Mouse (Mus musculus) spleen, adult 2 months (tissue): ENCODE measurements at regions not wholly inside any gene's neighbourhood (a gene's known extent, or its start where the extent isn't known, plus 50 kb on each side); places are given as distances from the start of the nearest gene placed in this dataset.

Source experiments
- DNase-seq, 2 experiments: peaks; one replicate each; pipeline versions ENCODE4 v3.0.0 to v3.0.0-alpha.2; 2012 to 2021; ENCODE audit warnings: low spot score in 2 of 2, low read depth in 1 of 2
- H3K27ac ChIP-seq: fragments of 200-500 bp; 2 replicates; pipeline ENCODE4 v1.5.1; 2012; ENCODE audit warnings: low read length, inconsistent platforms; ENCODE audit not compliant: insufficient read depth
- H3K27me3 ChIP-seq: fragments of 200-500 bp; 2 replicates; pipeline ENCODE4 v1.6.1; 2012; ENCODE audit warnings: mild to moderate bottlenecking, moderate library complexity, low read length, inconsistent platforms; ENCODE audit not compliant: control insufficient read depth, insufficient read depth
- H3K36me3 ChIP-seq: fragments of 200-500 bp; 2 replicates; pipeline ENCODE4 v1.6.1; 2012; ENCODE audit warnings: mild to moderate bottlenecking, low read length, inconsistent platforms; ENCODE audit not compliant: control insufficient read depth, insufficient read depth
- H3K4me1 ChIP-seq: fragments of 200-500 bp; 2 replicates; pipeline ENCODE4 v1.6.1; 2011; ENCODE audit warnings: inconsistent platforms; ENCODE audit not compliant: control insufficient read depth, insufficient read depth, insufficient read length
- H3K4me3 ChIP-seq: fragments of 200-500 bp; 2 replicates; pipeline ENCODE4 v1.5.1; 2011; ENCODE audit warnings: mild to moderate bottlenecking, inconsistent platforms; ENCODE audit not compliant: insufficient read depth, insufficient read length; ENCODE audit errors: extremely low read depth
- CTCF ChIP-seq: fragments of 200-500 bp; IDR thresholded peaks from 2 replicates; pipeline ENCODE4 v1.5.1; 2011; ENCODE audit warnings: mild to moderate bottlenecking, inconsistent platforms; ENCODE audit not compliant: insufficient read depth, insufficient read length, insufficient replicate concordance; ENCODE audit errors: extremely low read depth
- POLR2A ChIP-seq: fragments of 200-500 bp; IDR thresholded peaks from 2 replicates; pipeline ENCODE4 v1.6.1; 2011; ENCODE audit warnings: low read depth, low read length, inconsistent platforms
- WGBS: fragments of 180-500 bp; shearing (Covaris S2); methylation state at CpG from one replicate; pipeline ENCODE4 v1.1.7; 2018; 5-methylcytosine and 5-hydroxymethylcytosine counted together

- 87% methylated on average over 3 of the region's 3 CpGs for WGBS
- no peak for DNase-seq
- TF ChIP-seq CTCF (no peak), POLR2A (no peak)
- H3K4me1 ChIP-seq: no peaks in the 10 kb centered on the region
- no peaks in the 10 kb centered on the region for H3K36me3 ChIP-seq
- no peak overlapping the region for H3K27ac ChIP-seq
- H3K4me3 ChIP-seq: no peak overlapping the region
- H3K27me3 ChIP-seq: no peaks in the 10 kb centered on the region
These were observed 541.5 kb downstream of the Adgrl2 start for GRCm38 (mm10) chr3:148448888-148449287.

- H3K4me1 ChIP-seq: no peaks in the 10 kb centered on the region
- 91% methylated on average over 1 of the region's 1 CpGs for WGBS
- H3K27me3 ChIP-seq: no peaks in the 10 kb centered on the region
- no peak for TF ChIP-seq POLR2A
- TF ChIP-seq CTCF: no peak
- no peak overlapping the region for H3K27ac ChIP-seq
- no peaks in the 10 kb centered on the region for H3K36me3 ChIP-seq
- no peak for DNase-seq
- no peak overlapping the region for H3K4me3 ChIP-seq
These were observed 541.9 kb downstream of the Adgrl2 start for GRCm38 (mm10) chr3:148448465-148448864.

GRCm38 (mm10) chr3:148446845-148447244 is 543.5 kb downstream of the Adgrl2 start:
- 80% methylated on average over 1 of the region's 1 CpGs for whole genome bisulfite sequencing
- TF ChIP-seq POLR2A (no peak), CTCF (no peak)

GRCm38 (mm10) chr3:148443012-148443411 is 547.3 kb downstream of the Adgrl2 start:
- Histone ChIP-seq H3K4me1 (no peaks in the 10 kb centered on the region), H3K36me3 (no peaks in the 10 kb centered on the region), H3K27me3 (no peaks in the 10 kb centered on the region), H3K27ac (no peak overlapping the region), H3K4me3 (no peak overlapping the region)
- WGBS: 75% methylated on average over 3 of the region's 3 CpGs
- DNase-seq: no peak
- TF ChIP-seq POLR2A (no peak), CTCF (no peak)

More at GRCm38 (mm10) chr3:148446845-148447244, 543.5 kb downstream of the Adgrl2 start:
- Histone ChIP-seq H3K4me1 (no peaks in the 10 kb centered on the region), H3K27me3 (no peaks in the 10 kb centered on the region), H3K4me3 (no peak overlapping the region), H3K36me3 (no peaks in the 10 kb centered on the region), H3K27ac (no peak overlapping the region)
- no peak for DNase-seq

- WGBS: 84% methylated on average over 4 of the region's 4 CpGs
- TF ChIP-seq POLR2A: no peak
- no peak for TF ChIP-seq CTCF
These were observed 556.3 kb downstream of the Adgrl2 start for GRCm38 (mm10) chr3:148434033-148434432.

GRCm38 (mm10) chr3:148429012-148429865 is 561.1 kb downstream of the Adgrl2 start:
- no peaks in the 10 kb centered on the region for H3K4me1 ChIP-seq
- DNase-seq: no peak
- no peak for TF ChIP-seq CTCF
- no peak for TF ChIP-seq POLR2A
- no peaks in the 10 kb centered on the region for H3K27me3 ChIP-seq
- H3K36me3 ChIP-seq: no peaks in the 10 kb centered on the region
- no peak overlapping the region for H3K27ac ChIP-seq
- H3K4me3 ChIP-seq: no peak overlapping the region
- WGBS: 86% methylated on average over 10 of the region's 10 CpGs

More at GRCm38 (mm10) chr3:148434033-148434432, 556.3 kb downstream of the Adgrl2 start:
- no peak for DNase-seq
- Histone ChIP-seq H3K4me1 (no peaks in the 10 kb centered on the region), H3K27me3 (no peaks in the 10 kb centered on the region), H3K27ac (no peak overlapping the region), H3K36me3 (no peaks in the 10 kb centered on the region), H3K4me3 (no peak overlapping the region)

- TF ChIP-seq POLR2A: no peak
- TF ChIP-seq CTCF: no peak
- no peak for DNase-seq
- no peak overlapping the region for H3K4me3 ChIP-seq
These were observed 566.3 kb downstream of the Adgrl2 start for GRCm38 (mm10) chr3:148424089-148424488.

More at GRCm38 (mm10) chr3:148424089-148424488, 566.3 kb downstream of the Adgrl2 start:
- H3K27ac ChIP-seq: no peak overlapping the region
- H3K4me1 ChIP-seq: no peaks in the 10 kb centered on the region
- H3K27me3 ChIP-seq: no peaks in the 10 kb centered on the region
- H3K36me3 ChIP-seq: no peaks in the 10 kb centered on the region
- 91% methylated on average over 4 of the region's 4 CpGs for WGBS
